Mouse (Mus musculus) embryonic facial prominence, embryonic 11.5 days (tissue): ENCODE measurements around the gene Usp49. TPM values are rescaled to one million over a fixed set of nuclear protein-coding genes. Genes with fewer than 3 reads are reported as not detected.

Experiments
- ATAC-seq: fragments of 200-750 bp; cut with Nextera tagmentation; replicated peaks from 2 replicates; pipeline ENCODE4 v1.8.0; 2017; ENCODE audit warnings: low read depth; ENCODE audit not compliant: insufficient number of reproducible peaks, low FRiP score, low TSS enrichment
- DNase-seq: peaks from one replicate; pipeline ENCODE4 v3.0.0-alpha.2; 2015; ENCODE audit warnings: low spot score
- H3K27ac ChIP-seq: fragments of 300-500 bp; sonication (generic); replicated peaks from 2 replicates; pipeline ENCODE4 v1.5.1; 2014; ENCODE audit warnings: mild to moderate bottlenecking, low read depth, low read length, control low read depth
- H3K27me3 ChIP-seq: fragments of 300-500 bp; sonication (generic); 2 replicates; pipeline ENCODE4 v1.6.1; 2014; ENCODE audit warnings: mild to moderate bottlenecking, low read length, moderate library complexity, mixed read lengths; ENCODE audit not compliant: control insufficient read depth, insufficient read depth
- H3K36me3 ChIP-seq: fragments of 300-500 bp; sonication (generic); replicated peaks from 2 replicates; pipeline ENCODE4 v1.6.1; 2014; ENCODE audit warnings: low read depth, mild to moderate bottlenecking, low read length, moderate library complexity, mixed read lengths; ENCODE audit not compliant: control insufficient read depth, insufficient read depth
- H3K4me1 ChIP-seq: fragments of 300-500 bp; sonication (generic); 2 replicates; pipeline ENCODE4 v1.6.1; 2014; ENCODE audit warnings: low read length, mixed read lengths; ENCODE audit not compliant: control insufficient read depth, insufficient read depth
- H3K4me2 ChIP-seq: fragments of 300-500 bp; sonication (generic); 2 replicates; pipeline ENCODE4 v1.6.1; 2014; ENCODE audit warnings: low read depth, mild to moderate bottlenecking, control low read depth, low read length, moderate library complexity
- H3K4me3 ChIP-seq: fragments of 300-500 bp; sonication (generic); 2 replicates; pipeline ENCODE4 v1.5.1; 2014; ENCODE audit warnings: low read depth, low read length, control low read depth
- H3K9ac ChIP-seq: fragments of 300-500 bp; sonication (generic); replicated peaks from 2 replicates; pipeline ENCODE4 v1.6.1; 2014; ENCODE audit warnings: mild to moderate bottlenecking, control low read depth, low read length
- H3K9me3 ChIP-seq: fragments of 300-500 bp; sonication (generic); replicated peaks from 2 replicates; pipeline ENCODE4 v1.6.1; 2016; ENCODE audit warnings: mild to moderate bottlenecking, low read length, inconsistent platforms, mixed read lengths; ENCODE audit not compliant: control insufficient read depth
- WGBS: fragments of 180-500 bp; shearing (Covaris S2); extraction: QIAGEN DNeasy Blood & Tissue Kit; methylation state at CpG from one replicate; pipeline ENCODE4 v1.1.7; 2014; 5-methylcytosine and 5-hydroxymethylcytosine counted together
- polyA plus RNA-seq: library from polyadenylated mRNA; unstranded; fragments of >200 nt; fragmentation: Nextera tagmentation; extraction: Ambion mirVana; gene quantifications from 2 replicates; pipeline ENCODE4 v1.2.1, GENCODE M21; 2014

Gene Usp49
- polyA plus RNA-seq, 1 experiment from 2014 or later, result 4.3 TPM

- no peak overlapping the region for H3K27ac ChIP-seq
- ATAC-seq, result no peak
- H3K36me3 ChIP-seq, result peaks cover 11% of the 10 kb centered on the region; the same call in 1 of the 2 replicates
- no peak for DNase-seq
- H3K9ac ChIP-seq, result no peak overlapping the region
- 81% methylated on average over 11 of the region's 11 CpGs for WGBS
- no peak overlapping the region for H3K4me2 ChIP-seq
- H3K4me1 ChIP-seq, result peaks cover 6% of the 10 kb centered on the region; the same call in 1 of the 2 replicates
- H3K27me3 ChIP-seq, result no peaks in the 10 kb centered on the region
- no peaks in the 10 kb centered on the region for H3K9me3 ChIP-seq
- H3K4me3 ChIP-seq, result no peak overlapping the region
These were observed 30.8 kb upstream of the Usp49 start for GRCm38 (mm10) chr17:47599511-47600297.

- H3K27ac ChIP-seq, result no peak overlapping the region
- peaks cover 11% of the 10 kb centered on the region; the same call in 1 of the 2 replicates for H3K36me3 ChIP-seq
- H3K4me3 ChIP-seq, result no peak overlapping the region
- no peak overlapping the region for H3K9ac ChIP-seq
- peaks cover 6% of the 10 kb centered on the region; the same call in 1 of the 2 replicates for H3K4me1 ChIP-seq
- 89% methylated on average over 13 of the region's 13 CpGs for WGBS
- H3K4me2 ChIP-seq, result no peak overlapping the region
- DNase-seq (no peak), ATAC-seq (no peak)
- H3K27me3 ChIP-seq, result no peaks in the 10 kb centered on the region
- H3K9me3 ChIP-seq, result no peaks in the 10 kb centered on the region
These were observed 29.7 kb upstream of the Usp49 start for GRCm38 (mm10) chr17:47600601-47601388.

GRCm38 (mm10) chr17:47601389-47601755 is 29.1 kb upstream of the Usp49 start:
- ATAC-seq (no peak), DNase-seq (no peak)
- WGBS, result 93% methylated on average over 10 of the region's 10 CpGs
- H3K9me3 ChIP-seq, result no peaks in the 10 kb centered on the region
- H3K4me1 ChIP-seq, result peaks cover 6% of the 10 kb centered on the region; the same call in 1 of the 2 replicates
- peaks cover 13% of the 10 kb centered on the region; the same call in 1 of the 2 replicates for H3K36me3 ChIP-seq
- no peak overlapping the region for H3K4me2 ChIP-seq
- H3K9ac ChIP-seq, result no peak overlapping the region
- H3K27ac ChIP-seq, result no peak overlapping the region
- H3K4me3 ChIP-seq, result no peak overlapping the region
- H3K27me3 ChIP-seq, result no peaks in the 10 kb centered on the region

GRCm38 (mm10) chr17:47602289-47602688 is 28.2 kb upstream of the Usp49 start:
- Histone ChIP-seq H3K9ac (no peak overlapping the region), H3K4me2 (no peak overlapping the region), H3K4me3 (no peak overlapping the region), H3K9me3 (no peaks in the 10 kb centered on the region), H3K27ac (no peak overlapping the region), H3K27me3 (no peaks in the 10 kb centered on the region), H3K36me3 (peaks cover 13% of the 10 kb centered on the region; the same call in 1 of the 2 replicates), H3K4me1 (peaks cover 3% of the 10 kb centered on the region; the same call in 1 of the 2 replicates)
- WGBS, result 90% methylated on average over 11 of the region's 11 CpGs
- DNase-seq, result no peak
- ATAC-seq, result no peak

GRCm38 (mm10) chr17:47606220-47606619 is 24.3 kb upstream of the Usp49 start:
- peaks cover 8% of the 10 kb centered on the region; the same call in 1 of the 2 replicates for H3K36me3 ChIP-seq

GRCm38 (mm10) chr17:47609182-47609581 is 21.3 kb upstream of the Usp49 start:
- Histone ChIP-seq H3K27me3 (no peaks in the 10 kb centered on the region), H3K4me2 (no peak overlapping the region), H3K4me3 (no peak overlapping the region), H3K9ac (no peak overlapping the region), H3K27ac (no peak overlapping the region), H3K36me3 (peaks cover 4% of the 10 kb centered on the region; the same call in 1 of the 2 replicates), H3K9me3 (no peaks in the 10 kb centered on the region), H3K4me1 (no peaks in the 10 kb centered on the region)
- no peak for ATAC-seq
- no peak for DNase-seq
- WGBS, result 98% methylated on average over 4 of the region's 4 CpGs

More at GRCm38 (mm10) chr17:47606220-47606619, 24.3 kb upstream of the Usp49 start:
- WGBS, result 82% methylated on average over 5 of the region's 5 CpGs
- Histone ChIP-seq H3K27ac (no peak overlapping the region), H3K4me3 (no peak overlapping the region), H3K9me3 (no peaks in the 10 kb centered on the region), H3K4me1 (no peaks in the 10 kb centered on the region), H3K4me2 (no peak overlapping the region), H3K9ac (no peak overlapping the region), H3K27me3 (no peaks in the 10 kb centered on the region)
- ATAC-seq, result no peak
- DNase-seq, result peak; percentile 18

- H3K9me3 ChIP-seq, result no peaks in the 10 kb centered on the region
- H3K9ac ChIP-seq, result peak within 1 kb of the TSS; percentile 76
- DNase-seq (peak; percentile 97), ATAC-seq (peak; percentile 91)
- H3K4me2 ChIP-seq, result peak within 1 kb of the TSS; percentile 72
- H3K4me1 ChIP-seq, result no peaks in the 10 kb centered on the region
- no peaks in the 10 kb centered on the region for H3K27me3 ChIP-seq
- WGBS, result under 1% methylated on average over 59 of the region's 59 CpGs
- H3K27ac ChIP-seq, result peak within 1 kb of the TSS; percentile 42; the same call in 1 of the 2 replicates
- peaks cover 2% of the 10 kb centered on the region for H3K36me3 ChIP-seq
- H3K4me3 ChIP-seq, result peak within 1 kb of the TSS; percentile 78
These were observed 19.4 kb upstream of the Usp49 start, which contains the start of the genes Bysl, Med20 and Gm20517 for GRCm38 (mm10) chr17:47610849-47611660. Bysl (minus strand) TSS chr17:47611492. Med20 (plus strand) TSS chr17:47611582. Gm20517 (plus strand) TSS chr17:47611589.
